Mouse (Mus musculus) left cerebral cortex, adult 9 months (tissue): ENCODE results near the gene Pdc.
"Not testable (repeated sequence)": the region's sequence is repeated elsewhere in the genome, so short reads cannot be mapped to it uniquely, and the experiment has no call there.

ENCODE experiments used
- DNase-seq, 2 experiments: peaks; one replicate each; pipeline ENCODE4 v3.0.0; 2022; ENCODE audit warnings: low spot score in 2 of 2

The Pdc gene

GRCm38 (mm10) chr1:150319205-150319604 is at the start of gene Pdc:
Gene Pdc (plus strand): TSS chr1:150319417.
- no peak for DNase-seq

GRCm38 (mm10) chr1:150294051-150294450 is 25.2 kb upstream of the Pdc start:
- DNase-seq = not testable (repeated sequence)

GRCm38 (mm10) chr1:150307599-150307998 is 11.6 kb upstream of the Pdc start:
- peak in 1 of 2 experiments; percentile 20 for DNase-seq

DNA sequence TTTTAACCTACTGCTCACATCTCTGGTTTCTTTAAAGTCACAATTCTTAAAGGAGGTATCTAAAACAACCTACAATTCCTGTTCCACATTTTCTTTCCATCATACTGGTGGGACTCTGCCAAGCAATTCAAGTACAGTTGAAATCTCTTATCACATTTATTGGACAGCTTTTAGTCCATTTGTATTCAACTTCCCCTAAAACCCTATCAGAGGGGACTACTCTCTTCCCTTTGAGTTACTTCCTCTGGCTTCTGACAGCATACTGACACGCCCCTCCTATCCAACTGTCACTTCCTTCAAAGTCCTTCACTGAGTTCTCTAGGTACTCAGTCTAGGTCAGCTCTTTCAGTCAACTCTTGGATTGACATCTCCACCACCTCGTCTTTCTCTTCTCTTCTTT is 15.9 kb downstream of the Pdc start:
- no peak for DNase-seq

DNA sequence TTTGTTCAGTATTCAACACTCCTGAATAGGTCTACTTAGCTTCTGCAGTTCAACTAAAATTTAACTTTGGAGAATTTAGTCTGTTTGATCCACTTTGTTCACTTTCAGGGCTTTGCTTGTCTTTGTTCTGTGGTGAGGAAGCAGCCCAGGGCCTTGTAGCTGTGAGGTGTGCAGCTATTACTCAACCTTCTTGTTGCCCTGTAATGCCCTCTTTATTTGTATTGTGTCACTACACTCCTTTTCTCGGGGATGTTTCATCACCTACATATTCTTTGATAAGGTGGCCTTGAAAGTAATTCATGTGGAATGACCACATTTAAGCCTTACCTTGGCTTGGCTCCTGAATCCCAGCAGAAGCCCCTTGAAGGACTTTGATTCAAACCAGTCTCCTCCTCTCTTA is 41.6 kb downstream of the Pdc start:
- no peak for DNase-seq

DNA sequence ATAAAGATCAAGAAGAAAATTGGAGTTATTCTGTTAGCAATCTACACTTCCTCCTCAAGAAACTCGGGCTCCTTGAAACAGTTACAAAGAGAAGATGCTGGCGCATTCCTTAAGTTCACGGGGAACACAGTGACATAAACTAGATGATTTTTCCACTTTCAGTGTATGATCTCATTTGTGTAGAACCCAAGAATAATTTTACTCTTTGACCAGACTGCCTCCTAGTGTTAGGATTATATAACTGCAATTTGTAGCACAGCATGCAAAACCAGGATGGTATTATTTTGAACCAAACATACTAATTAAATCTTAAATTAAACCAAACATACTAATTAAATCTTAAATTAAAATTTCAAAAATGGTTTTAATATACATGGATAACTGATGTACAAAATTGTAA is 53.7 kb downstream of the Pdc start:
- no peak for DNase-seq

DNA sequence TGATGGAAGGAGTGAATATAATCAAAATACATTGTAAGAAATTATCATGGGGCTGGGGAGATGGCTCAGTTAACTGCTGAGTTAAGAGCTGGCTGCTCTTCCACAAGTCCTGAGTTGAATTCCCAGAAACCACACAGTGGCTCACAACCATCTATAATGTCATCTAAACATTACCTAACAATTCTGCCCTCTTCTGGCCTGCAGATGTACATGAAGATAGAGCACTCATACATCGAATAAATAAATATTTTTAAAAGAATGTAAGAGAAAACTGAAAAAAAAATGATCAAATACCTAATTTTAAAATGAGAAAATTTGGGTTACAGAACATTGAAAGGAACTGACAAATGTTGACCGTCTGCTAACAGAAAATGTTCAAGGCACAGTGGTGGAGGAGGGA is 55.0 kb downstream of the Pdc start:
- no peak for DNase-seq
